Mouse (Mus musculus) bone marrow, adult 2 months (tissue): ENCODE results near the gene Ermp1.

ENCODE experiments used
- CTCF ChIP-seq: fragments of 200-500 bp; IDR thresholded peaks from 2 replicates; pipeline ENCODE4 v1.5.1; 2011; ENCODE audit warnings: low read length, control low read depth; ENCODE audit not compliant: control insufficient read depth, insufficient read depth
- POLR2A ChIP-seq: fragments of 200-500 bp; IDR thresholded peaks from 2 replicates; pipeline ENCODE4 v1.6.1; 2011; ENCODE audit warnings: low read depth, mild to moderate bottlenecking, control low read depth, low read length, borderline replicate concordance; ENCODE audit not compliant: control insufficient read depth

GRCm38 (mm10) chr19:29596276-29596675 lies 51.9 kb downstream of the Ermp1 start:
- no peak for TF ChIP-seq CTCF
- TF ChIP-seq POLR2A: no peak
